Mouse (Mus musculus): Measurements from ENCODE around the gene Lonrf3.

The Lonrf3 gene

DNA sequence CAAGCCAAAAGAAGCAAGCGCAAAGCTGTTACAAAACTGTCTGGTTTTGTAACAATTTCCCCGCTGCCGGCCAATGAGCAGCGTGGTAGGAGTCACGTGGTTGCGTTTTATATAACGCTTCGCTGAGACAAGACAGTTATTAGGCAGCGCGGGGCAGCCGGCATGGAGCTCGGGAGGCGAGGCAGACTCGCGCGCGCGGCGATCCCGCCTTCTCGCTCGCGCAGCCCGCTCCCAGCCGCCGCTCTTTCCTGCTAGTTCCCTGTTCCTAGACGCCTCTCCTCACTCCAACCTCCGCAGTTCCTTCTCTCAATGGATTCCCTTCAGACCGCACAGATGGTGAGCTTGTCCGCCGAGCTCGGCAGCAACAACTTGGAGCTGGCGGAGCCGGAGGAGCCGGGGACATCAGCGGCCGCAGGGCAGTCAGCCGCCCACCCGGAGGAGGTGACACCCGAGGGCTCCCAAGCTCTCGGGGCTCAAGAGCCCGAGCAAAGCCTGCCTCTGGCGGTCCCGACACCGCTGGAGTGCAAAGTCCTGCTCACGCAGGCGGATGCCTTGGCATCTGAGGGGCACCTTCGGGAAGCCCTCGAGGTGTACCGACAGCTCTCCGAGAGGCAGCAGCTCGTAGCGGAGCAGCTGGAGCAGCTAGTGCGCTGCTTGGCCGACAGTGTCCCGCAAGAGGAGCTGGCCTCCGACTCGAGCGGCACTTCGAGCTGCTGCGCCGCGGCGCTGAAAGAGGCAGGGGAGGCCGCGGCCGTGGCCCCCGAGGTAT lies at the start of gene Lonrf3:
Lonrf3 (plus strand) TSS at position 83 of the 769 bp plus-strand sequence.
- DNase-seq (ENCODE audit: low spot score in 2 of 2), result peak; percentile 47 to 71

DNA sequence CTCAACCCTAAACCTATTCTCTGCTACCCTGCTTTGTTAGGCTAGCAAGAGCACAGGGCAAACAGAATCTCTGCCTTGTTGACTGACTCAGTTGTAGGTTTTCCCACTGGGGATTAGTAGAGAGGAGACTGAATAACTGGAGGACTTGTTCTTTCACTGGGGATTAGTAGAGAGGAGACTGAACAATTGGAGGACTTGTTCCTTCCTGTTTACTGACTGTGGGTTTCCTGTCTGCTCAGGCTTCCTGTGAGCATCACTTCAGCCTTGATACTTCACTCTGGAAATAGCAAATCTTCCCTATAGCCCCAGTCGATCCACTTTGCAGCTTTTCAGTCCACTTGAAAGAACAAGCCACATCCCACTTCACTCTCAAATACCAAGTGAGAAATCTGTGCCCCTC lies 49.4 kb upstream of the Lonrf3 start:
- DNase-seq (ENCODE audit: low spot score in 2 of 2), result no peak

DNA sequence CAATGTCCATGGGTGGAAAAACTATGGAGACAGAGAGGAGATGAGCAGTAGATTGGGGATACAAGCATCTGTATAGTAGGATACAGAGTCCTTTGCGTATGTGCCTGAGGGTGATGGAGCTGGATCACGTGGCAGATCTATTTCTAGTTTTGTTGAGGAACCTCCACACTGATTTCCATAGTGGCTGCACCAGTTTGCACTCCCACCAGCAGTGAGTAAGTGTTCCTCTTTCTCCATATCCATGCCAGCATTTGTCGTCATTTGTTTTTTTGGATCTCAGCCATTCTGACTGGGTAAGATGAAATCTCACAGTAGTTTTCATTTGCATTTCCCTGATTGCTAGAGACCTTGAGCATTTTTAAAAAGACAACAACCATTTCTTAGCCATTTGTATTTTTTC lies 16.7 kb upstream of the Lonrf3 start:
- no peak for DNase-seq (ENCODE audit: low spot score in 2 of 2)

GRCm38 (mm10) chrX:36327491-36328255 lies 480 bp upstream of the Lonrf3 start:
- peak in 1 of 2 experiments; percentile 25 for DNase-seq (ENCODE audit: low spot score in 2 of 2)

DNA sequence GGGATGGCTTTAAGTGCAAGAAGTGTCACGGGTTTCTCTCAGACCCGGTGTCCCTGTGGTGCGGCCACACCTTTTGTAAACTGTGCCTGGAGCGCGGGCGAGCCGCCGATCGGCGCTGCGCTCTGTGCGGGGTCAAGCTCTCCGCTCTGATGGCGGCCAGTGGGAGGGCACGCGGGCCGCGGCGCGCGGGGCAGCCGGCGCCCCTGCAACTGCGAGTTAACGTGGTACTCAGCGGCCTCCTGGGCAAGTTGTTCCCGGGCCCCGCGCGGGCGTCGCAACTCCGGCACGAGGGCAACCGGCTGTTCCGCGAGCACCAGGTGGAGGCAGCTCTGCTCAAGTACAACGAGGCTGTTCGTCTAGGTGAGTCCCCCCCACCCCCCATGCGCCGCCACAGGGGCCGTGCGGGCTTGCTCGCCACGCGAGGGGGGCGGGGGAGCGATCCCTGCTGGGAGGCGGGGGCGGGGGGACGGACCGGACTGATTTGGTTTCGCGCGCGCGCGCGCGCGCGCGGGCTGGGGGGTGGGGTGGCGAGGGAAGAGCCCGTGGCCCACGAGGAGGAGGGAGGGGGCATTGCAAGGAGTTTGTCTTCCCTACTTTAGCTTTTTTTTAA lies 992 bp downstream of the Lonrf3 start:
- no peak for DNase-seq (ENCODE audit: low spot score in 2 of 2)

- peak; percentile 42 to 66 for DNase-seq (ENCODE audit: low spot score in 2 of 2)
Observed at GRCm38 (mm10) chrX:36329849-36330411, 1.8 kb downstream of the Lonrf3 start.

DNA sequence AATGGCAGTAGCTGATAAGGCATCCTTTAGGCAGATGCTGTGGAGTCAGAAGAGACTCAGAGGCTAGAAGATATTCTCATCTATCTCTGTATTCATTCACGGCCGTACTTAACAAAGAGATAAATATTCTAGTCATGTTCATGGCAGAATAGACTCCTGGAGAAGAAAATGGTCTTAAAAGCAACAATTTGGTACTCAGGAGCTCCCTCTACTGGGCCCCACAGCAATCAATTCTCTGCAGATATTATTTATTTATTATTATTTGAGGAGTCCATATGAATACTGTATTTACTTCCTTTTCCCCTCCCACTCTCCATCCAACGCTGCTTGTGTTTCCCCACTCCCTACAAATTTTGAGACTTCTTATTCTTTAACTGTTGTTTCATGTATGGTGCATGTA lies 24.3 kb downstream of the Lonrf3 start:
- no peak for DNase-seq (ENCODE audit: low spot score in 2 of 2)

DNA sequence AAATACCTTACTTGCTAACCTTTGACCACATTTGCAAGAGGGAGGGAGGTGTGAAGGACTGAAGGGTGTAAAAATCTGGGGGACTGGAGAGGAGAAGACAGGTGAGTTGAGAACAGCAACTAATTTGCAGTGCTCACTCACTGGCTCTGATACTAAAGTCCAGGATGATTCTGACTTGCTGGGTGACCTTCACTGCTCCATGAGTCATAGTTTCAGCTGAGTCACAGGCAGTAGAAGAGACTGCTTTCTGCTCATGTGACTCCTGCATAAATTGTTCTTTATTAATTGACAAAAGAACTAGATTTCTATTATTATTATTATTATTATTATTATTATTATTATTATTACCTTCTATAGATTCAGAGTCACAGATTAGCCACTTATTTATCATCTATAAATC lies 57.2 kb downstream of the Lonrf3 start:
- no peak for DNase-seq (ENCODE audit: low spot score in 2 of 2)

- no peak for DNase-seq (ENCODE audit: low spot score in 2 of 2)
Observed at GRCm38 (mm10) chrX:36389971-36390370, 61.8 kb downstream of the Lonrf3 start.

DNA sequence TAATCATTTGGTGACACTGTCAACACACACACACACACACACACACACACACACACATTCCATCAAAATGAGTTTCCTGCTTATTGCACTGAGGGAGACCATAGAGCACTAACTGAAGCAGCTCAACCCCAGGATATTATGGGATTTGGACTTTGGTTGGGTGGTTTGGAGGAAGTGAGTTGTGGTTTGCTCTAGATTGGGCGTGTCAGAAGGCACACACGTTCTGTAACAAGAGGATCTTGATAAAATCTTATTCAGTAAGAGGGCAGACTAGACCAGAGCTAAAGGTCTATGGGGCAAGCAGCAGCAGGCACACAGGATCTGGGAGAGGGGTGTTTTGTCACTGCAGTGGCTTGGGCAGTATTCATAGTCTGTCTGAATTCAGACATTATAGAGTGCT lies 62.4 kb downstream of the Lonrf3 start:
- DNase-seq (ENCODE audit: low spot score in 2 of 2), result no peak

DNA sequence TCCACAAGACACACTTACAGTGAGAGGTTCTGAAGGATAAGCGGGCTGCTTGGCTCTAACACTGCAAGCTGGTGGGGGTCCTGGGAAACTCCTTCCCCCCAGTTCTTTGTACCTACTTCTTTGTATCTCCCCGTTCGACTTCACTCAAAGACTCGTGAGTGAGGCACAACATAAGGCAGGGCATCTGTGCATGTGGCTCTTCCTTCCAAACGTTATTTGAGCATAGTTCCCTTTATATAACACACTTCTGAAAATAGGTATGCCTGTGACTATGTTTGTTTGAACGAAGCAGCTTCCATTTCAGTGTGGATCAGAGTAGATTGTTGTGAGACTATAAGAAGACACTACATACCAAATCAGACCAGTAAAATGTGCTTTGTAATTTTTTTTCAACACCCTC lies 64.5 kb downstream of the Lonrf3 start:
- no peak for DNase-seq (ENCODE audit: low spot score in 2 of 2)

- no peak for DNase-seq (ENCODE audit: low spot score in 2 of 2)
Observed at GRCm38 (mm10) chrX:36393279-36393678, 65.1 kb downstream of the Lonrf3 start.

DNA sequence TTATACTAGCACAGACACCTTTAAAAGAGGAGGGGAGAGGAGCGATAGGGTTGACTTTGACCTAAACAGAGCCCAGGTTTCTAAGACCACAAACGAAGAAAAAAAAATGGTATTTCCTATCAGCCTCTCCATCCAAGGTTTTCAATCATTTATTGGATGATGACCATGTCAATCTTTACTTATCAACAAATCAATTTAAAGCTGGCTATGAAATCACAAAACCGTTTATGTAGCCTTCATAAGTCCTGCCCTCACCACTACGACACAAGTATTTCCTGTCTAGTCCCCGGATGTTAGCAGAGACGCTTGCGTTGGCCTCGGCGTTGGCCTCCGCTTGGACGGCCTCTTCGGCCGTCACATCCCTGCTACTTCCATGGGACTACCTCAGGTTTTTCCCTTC lies 72.8 kb downstream of the Lonrf3 start, which contains the start of gene Gm6268:
Gm6268 (plus strand) TSS at position 301 of the 400 bp plus-strand sequence.
- no peak for DNase-seq (ENCODE audit: low spot score in 2 of 2)

DNA sequence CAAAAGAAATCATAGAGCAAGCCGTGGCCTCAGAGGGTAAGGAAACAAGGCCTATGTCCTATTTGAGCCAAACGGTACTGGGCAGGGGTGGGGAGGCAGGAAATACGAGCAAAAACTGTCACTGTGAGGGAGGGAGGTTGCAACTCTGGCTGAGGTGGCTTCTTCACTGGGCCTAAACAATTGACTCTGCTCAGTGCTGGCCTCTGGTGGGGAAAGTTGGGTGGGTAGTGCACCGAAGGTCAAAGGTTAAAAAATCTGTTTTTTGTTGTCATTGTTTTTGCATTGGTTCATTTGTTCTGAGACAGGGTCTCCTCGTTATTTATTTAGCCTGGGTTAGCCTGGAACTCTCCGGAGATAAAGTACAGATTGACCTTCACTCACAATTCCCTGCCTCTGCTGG lies 74.2 kb downstream of the Lonrf3 start:
- no peak for DNase-seq (ENCODE audit: low spot score in 2 of 2)

Measured in urinary bladder, postnatal 4 days (tissue).